Mouse (Mus musculus) layer of hippocampus, adult 9-10 months (tissue): ENCODE results near the gene Atxn1.

Experiments
- DNase-seq: peaks from one replicate; pipeline ENCODE4 v3.0.0; 2022; ENCODE audit warnings: low spot score

The Atxn1 gene

GRCm38 (mm10) chr13:45861098-45861580, 103.7 kb downstream of the Atxn1 start:
- no peak for DNase-seq

- no peak for DNase-seq
These were observed 105.6 kb downstream of the Atxn1 start for GRCm38 (mm10) chr13:45859081-45859709.

GRCm38 (mm10) chr13:45857416-45857815, 107.4 kb downstream of the Atxn1 start:
- no peak for DNase-seq

GRCm38 (mm10) chr13:45854531-45854930, 110.3 kb downstream of the Atxn1 start:
- no peak for DNase-seq

DNA sequence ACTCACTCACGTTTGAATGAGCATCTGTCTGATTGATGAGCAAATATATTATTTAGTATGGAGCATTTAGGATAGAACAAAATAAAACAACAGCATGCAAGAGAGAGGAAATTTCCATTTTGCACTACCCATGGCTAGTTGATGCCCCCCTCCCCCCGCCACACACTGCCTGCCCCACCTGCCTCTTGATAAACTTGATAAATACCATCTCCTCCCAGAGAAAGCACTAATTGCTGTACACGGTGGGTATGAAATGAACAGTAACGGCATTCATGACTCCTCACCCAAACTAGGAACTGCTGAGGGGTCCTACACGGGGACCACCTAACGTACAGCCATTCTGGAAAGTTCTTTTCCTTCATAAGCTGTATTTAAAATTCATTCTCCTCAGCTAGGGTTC, 111.1 kb downstream of the Atxn1 start:
- no peak for DNase-seq

DNA sequence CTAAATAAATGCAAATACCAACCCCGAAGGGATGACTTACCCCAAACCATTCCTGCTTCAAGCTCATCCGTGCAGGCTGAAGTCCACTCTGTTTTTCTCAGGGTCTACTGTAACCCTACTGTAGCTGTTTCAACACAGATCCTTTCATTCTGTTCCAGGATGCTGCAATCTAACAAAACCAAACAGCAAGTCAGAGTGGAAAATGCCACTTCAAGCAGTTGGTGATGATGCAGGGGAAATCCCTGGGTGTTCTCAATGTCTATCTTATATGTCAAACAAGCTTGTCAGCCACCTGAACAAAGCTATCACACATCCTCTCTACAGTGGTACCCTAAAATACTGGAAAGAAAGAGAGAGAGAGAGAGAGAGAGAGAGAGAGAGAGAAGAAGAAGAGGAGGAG, 112.5 kb downstream of the Atxn1 start:
- no peak for DNase-seq

GRCm38 (mm10) chr13:45851746-45852145, 113.1 kb downstream of the Atxn1 start:
- DNase-seq = no peak

GRCm38 (mm10) chr13:45851156-45851555, 113.7 kb downstream of the Atxn1 start:
- no peak for DNase-seq

GRCm38 (mm10) chr13:45850181-45850974, 114.4 kb downstream of the Atxn1 start:
- DNase-seq = no peak

DNA sequence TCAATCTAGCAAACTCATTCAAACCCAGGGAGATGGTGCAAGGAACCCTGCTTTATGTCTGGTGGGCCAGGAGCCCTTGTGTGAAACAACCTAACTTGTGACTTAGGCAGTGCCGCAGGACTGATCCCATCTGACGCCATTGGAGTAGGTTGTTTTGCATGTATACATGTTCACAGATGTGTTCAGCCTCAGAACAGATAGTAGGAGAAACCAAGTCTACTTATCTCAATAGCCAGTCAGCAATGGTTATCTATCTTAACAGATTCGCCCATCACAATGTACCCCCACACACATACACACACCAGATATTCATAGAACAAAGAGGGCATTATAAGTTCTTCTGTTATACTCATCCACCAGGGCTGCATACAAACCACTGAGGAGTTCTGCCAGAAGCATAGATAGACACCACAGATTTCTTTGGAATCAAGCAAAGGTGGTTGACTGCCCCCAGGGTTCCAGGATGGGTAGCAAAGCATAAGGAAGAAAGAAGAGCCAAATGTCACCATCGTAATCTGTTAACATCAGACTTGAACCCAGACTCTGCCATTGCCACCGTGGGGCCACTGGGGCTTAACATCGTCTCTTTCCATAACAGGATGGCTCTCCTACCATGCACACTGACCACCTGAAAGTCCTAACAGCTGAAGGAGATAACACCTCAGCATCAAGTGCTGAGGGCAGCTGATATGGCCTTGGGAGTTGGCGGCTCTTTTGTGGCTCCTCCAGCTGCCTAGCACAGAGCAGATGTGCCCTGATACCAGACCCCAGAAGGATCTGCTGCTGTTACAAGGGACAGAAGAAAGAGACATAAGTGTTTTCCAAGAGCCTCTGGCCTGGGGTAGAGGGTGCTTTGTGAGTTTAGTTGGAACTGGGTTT, 115.4 kb downstream of the Atxn1 start:
- no peak for DNase-seq

GRCm38 (mm10) chr13:45842511-45843055, 122.2 kb downstream of the Atxn1 start:
- DNase-seq = no peak

DNA sequence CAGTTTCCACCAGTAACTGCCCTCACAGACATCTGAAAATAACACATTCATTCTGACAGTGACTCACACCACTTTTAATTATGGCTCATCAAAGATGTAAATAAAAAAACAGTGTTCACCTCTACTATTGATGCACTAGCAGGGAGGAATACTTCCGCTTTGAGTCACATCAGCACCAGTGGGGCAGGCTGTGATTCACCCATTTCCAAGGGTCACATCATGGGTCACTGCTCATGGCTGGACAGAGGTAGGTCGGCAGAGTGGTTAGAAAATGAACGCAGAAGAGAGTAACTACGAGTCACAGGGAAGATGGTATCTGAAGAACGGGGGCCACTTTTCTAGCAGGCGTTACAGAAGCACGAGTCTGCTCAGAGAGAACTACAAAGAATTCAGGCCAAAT, 124.9 kb downstream of the Atxn1 start:
- DNase-seq = no peak

GRCm38 (mm10) chr13:45837609-45838220, 127.1 kb downstream of the Atxn1 start:
- no peak for DNase-seq

- no peak for DNase-seq
These were observed 128.3 kb downstream of the Atxn1 start for GRCm38 (mm10) chr13:45836377-45837054.

DNA sequence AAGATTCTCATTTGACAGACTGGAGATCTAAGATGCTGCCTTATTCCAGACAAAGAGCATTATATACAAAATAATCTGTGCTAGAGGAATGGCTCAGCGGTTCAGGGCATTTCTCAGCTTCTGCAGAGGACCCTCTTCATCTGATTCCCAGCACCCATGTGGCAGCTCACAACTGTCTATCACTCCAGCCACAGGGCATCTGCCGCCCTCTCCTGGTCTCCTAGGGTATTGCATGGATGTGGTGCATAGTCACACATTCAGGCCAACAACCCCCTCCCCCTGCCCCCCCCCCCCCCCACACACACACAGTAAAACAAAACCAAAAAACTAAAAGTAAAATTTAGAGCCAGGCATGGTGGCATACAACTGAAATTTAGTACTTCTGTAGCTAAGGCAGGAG, 130.5 kb downstream of the Atxn1 start:
- no peak for DNase-seq

GRCm38 (mm10) chr13:45832695-45833350, 132.0 kb downstream of the Atxn1 start:
- no peak for DNase-seq

- no peak for DNase-seq
These were observed 135.4 kb downstream of the Atxn1 start for GRCm38 (mm10) chr13:45829341-45829936.

GRCm38 (mm10) chr13:45828035-45828434, 136.8 kb downstream of the Atxn1 start:
- no peak for DNase-seq

- DNase-seq = no peak
These were observed 137.2 kb downstream of the Atxn1 start for GRCm38 (mm10) chr13:45827619-45828018.

DNA sequence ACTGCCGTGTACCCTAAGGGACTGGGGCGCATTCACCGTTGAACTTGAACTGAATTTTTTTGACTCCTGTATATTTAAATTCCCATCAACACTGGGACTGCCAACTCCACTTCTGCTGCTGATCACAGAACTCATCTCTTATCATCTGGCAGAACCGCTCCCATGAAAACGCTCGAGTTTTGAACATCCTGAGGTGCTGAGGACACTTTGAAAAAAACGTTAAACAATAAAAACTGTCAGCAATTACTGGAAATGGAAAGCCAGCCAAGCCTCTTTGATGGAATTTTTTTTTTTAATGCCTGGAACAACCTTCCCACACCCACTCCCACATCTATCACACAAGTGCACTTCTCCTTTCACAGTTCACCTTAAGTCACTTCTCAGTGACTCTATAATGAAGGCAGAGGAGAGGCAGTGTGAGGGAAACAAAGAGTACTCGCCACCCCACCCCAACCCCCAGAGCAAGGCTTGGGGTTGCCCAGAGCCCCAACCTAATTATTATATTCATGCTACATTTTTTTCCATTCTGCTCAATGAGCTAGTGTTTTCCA, 137.7 kb downstream of the Atxn1 start:
- DNase-seq = no peak
